Comparison of ENCODE assay signal across 8 mouse cellular contexts in the genomic region with DNA sequence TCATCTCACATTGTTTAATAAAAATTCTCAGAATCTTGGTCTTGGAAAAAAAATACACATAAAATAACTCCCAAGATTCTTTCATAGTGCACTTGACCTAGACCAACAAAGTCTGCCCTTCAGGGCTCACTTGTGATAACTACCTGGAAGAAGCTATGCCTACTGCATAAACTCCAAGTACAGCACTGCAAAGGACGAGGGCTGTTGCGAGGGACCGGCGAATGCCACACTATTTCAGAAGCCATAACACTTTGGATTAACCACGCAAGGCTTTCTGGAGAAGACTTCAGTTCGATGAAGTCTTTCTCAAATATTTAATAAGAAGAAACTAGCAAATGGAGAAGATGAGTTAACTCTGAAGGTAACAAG. TPM values are rescaled to one million over a fixed set of nuclear protein-coding genes. Genes with fewer than 3 reads are reported as not detected.
DNase-seq lines count a peak whose midpoint lies in the region; ATAC-seq and TF ChIP-seq lines count a peak whose summit lies in the region.

No protein-coding gene starts in this region.

- no peaks in the 10 kb centered on the region for H3K36me3 ChIP-seq in embryonic facial prominence, embryonic 10.5 days (replicated peaks)
- no peaks in the 10 kb centered on the region for H3K36me3 ChIP-seq in hindbrain, postnatal 0 days (ENCODE audit: insufficient read depth, low read length)
- H3K36me3 ChIP-seq in midbrain, embryonic 15.5 days (replicated peaks): no peaks in the 10 kb centered on the region

- ATAC-seq in hindbrain, postnatal 0 days: peak; percentile 55
- peak; percentile 64 for ATAC-seq in midbrain, embryonic 15.5 days (replicated peaks)

- WGBS in embryonic facial prominence, embryonic 10.5 days: 43% methylated on average over 6 of the region's 6 CpGs
- WGBS in hindbrain, postnatal 0 days: 35% methylated on average over 6 of the region's 6 CpGs
- WGBS in midbrain, embryonic 15.5 days: 40% methylated on average over 6 of the region's 6 CpGs

- TF ChIP-seq CTCF in layer of hippocampus, adult 2 months (conservative IDR thresholded peaks at IDR 0.05): no peak
- TF ChIP-seq CTCF in hindbrain, postnatal 0 days (IDR thresholded peaks at IDR 0.05; ENCODE audit: low read depth): no peak

- H3K27ac ChIP-seq in layer of hippocampus, adult 2 months: peak overlapping the region; percentile 64
- peak overlapping the region; percentile 86 for H3K27ac ChIP-seq in embryonic facial prominence, embryonic 10.5 days (replicated peaks)
- H3K27ac ChIP-seq in hindbrain, postnatal 0 days: no peak overlapping the region; the same call in 1 of the 2 replicates
- H3K27ac ChIP-seq in midbrain, embryonic 15.5 days: peak overlapping the region; percentile 45

- H3K9me3 ChIP-seq in embryonic facial prominence, embryonic 10.5 days: no peaks in the 10 kb centered on the region
- H3K9me3 ChIP-seq in hindbrain, postnatal 0 days (ENCODE audit: low read length): no peaks in the 10 kb centered on the region
- H3K9me3 ChIP-seq in midbrain, embryonic 15.5 days: no peaks in the 10 kb centered on the region

- H3K4me3 ChIP-seq in layer of hippocampus, adult 2 months: peak overlapping the region; percentile 87
- peak overlapping the region; percentile 80 for H3K4me3 ChIP-seq in embryonic facial prominence, embryonic 10.5 days
- peak overlapping the region; percentile 73 for H3K4me3 ChIP-seq in hindbrain, postnatal 0 days (ENCODE audit: low read length)
- peak overlapping the region; percentile 58 for H3K4me3 ChIP-seq in midbrain, embryonic 15.5 days

- DNase-seq in layer of hippocampus, adult 2 months (ENCODE audit: low spot score in 2 of 2): no peak
- DNase-seq in layer of hippocampus, adult 11-12 months (ENCODE audit: low spot score): no peak
- DNase-seq in embryonic facial prominence, embryonic 10.5 days (ENCODE audit: low spot score): no peak
- DNase-seq in hindbrain, postnatal 0 days (ENCODE audit: low spot score): no peak
- no peak for DNase-seq in embryo, embryonic 9.5 days (ENCODE audit: extremely low spot score)
- DNase-seq in adrenal gland, postnatal 4 days (ENCODE audit: low spot score in 2 of 2): no peak
- DNase-seq in cerebellum, adult 11-12 months: no peak

- no peak overlapping the region for H3K9ac ChIP-seq in hindbrain, postnatal 0 days (replicated peaks; ENCODE audit: low read length)
- no peak overlapping the region; the same call in 1 of the 2 replicates for H3K9ac ChIP-seq in midbrain, embryonic 15.5 days

- no peaks in the 10 kb centered on the region for H3K27me3 ChIP-seq in embryonic facial prominence, embryonic 10.5 days (replicated peaks; ENCODE audit: low read depth, poor library complexity, severe bottlenecking)
- no peaks in the 10 kb centered on the region for H3K27me3 ChIP-seq in hindbrain, postnatal 0 days (ENCODE audit: insufficient read depth, low read length)
- no peaks in the 10 kb centered on the region for H3K27me3 ChIP-seq in midbrain, embryonic 15.5 days (replicated peaks)

- H3K4me1 ChIP-seq in embryonic facial prominence, embryonic 10.5 days: peaks cover 4% of the 10 kb centered on the region
- no peaks in the 10 kb centered on the region for H3K4me1 ChIP-seq in hindbrain, postnatal 0 days (ENCODE audit: insufficient read depth, low read length)
- H3K4me1 ChIP-seq in midbrain, embryonic 15.5 days: peaks cover 9% of the 10 kb centered on the region

- H3K4me2 ChIP-seq in hindbrain, postnatal 0 days (ENCODE audit: low read depth, low read length): peak overlapping the region; percentile 70
- peak overlapping the region; percentile 66 for H3K4me2 ChIP-seq in midbrain, embryonic 15.5 days

RNA-seq across cellular contexts. Expression of a gene that starts 0.4 kb away (rescaled TPM):
- total RNA-seq in layer of hippocampus, adult 2 months (2021): 1 to 10 TPM; 6.4 to 6.9 TPM
- polyA plus RNA-seq in embryonic facial prominence, embryonic 10.5 days (2016; fragmentation: Nextera tagmentation; extraction: Ambion mirVana): 6.7 and 7.5 TPM in 2 replicates
- total RNA-seq in hindbrain, postnatal 0 days (2014; rRNA removed): 2.9 and 4.6 TPM in 2 replicates
- polyA plus RNA-seq in hindbrain, postnatal 0 days (2015; fragmentation: Nextera tagmentation; extraction: Ambion mirVana): 5.5 and 5.7 TPM in 2 replicates
- polyA plus RNA-seq in midbrain, embryonic 15.5 days (2015; fragmentation: Nextera tagmentation; extraction: Ambion mirVana): 6.4 and 6.9 TPM in 2 replicates
- total RNA-seq in adrenal gland, postnatal 4 days (2021): 1 to 10 TPM; 5.1 to 5.9 TPM
